Mouse (Mus musculus) erythroblast, embryonic 14.5 days (primary cell): Measurements from ENCODE around the gene Patj.

Experiments
- GATA1 ChIP-seq: IDR thresholded peaks from 2 replicates; pipeline ENCODE4 v1.6.1; 2012; ENCODE audit warnings: low read length, inconsistent platforms, mixed read lengths
- TAL1 ChIP-seq: IDR thresholded peaks from 3 replicates; pipeline ENCODE4 v1.6.1; 2012; ENCODE audit warnings: low read length, inconsistent platforms, mixed read lengths

- TF ChIP-seq GATA1 (no peak), TAL1 (no peak)
Measured at GRCm38 (mm10) chr4:98395346-98395689, 267 bp upstream of the Patj start.
